Mouse (Mus musculus) lung, postnatal 10 days (tissue): Measurements from ENCODE around the gene Hist1h2ak.
"Not testable (repeated sequence)": the region's sequence is repeated elsewhere in the genome, so short reads cannot be mapped to it uniquely, and the experiment has no call there.

Experiments
- DNase-seq: peaks from one replicate; pipeline ENCODE4 v3.0.0; 2021

Hist1h2ak gene

DNA sequence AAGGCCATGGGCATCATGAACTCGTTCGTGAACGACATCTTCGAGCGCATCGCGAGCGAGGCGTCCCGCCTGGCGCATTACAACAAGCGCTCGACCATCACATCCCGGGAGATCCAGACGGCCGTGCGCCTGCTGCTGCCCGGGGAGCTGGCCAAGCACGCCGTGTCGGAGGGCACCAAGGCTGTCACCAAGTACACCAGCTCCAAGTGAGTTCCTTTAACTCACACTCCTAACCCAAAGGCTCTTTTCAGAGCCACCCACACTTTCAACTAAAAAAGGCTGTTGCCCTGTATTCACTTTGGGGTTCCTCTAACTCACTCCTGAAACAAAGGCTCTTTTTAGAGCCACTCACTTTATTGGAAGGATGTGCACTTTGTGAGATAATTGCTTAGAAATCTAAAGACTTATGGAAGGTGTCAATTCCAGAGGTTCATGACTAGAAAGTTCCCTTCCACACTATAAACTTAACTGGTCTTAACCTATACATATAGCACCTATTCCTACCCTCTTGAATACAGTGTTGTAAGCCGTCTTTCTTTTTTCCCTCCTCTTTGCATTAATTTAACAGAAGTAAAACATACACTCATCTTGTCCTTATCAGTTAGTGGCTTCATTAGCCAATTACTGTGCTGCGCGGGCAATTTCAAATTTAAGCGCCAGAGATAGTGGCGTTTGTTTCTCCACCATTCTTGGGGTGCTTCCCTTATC, 821 bp upstream of the Hist1h2ak start:
- peak; percentile 38 for DNase-seq

DNA sequence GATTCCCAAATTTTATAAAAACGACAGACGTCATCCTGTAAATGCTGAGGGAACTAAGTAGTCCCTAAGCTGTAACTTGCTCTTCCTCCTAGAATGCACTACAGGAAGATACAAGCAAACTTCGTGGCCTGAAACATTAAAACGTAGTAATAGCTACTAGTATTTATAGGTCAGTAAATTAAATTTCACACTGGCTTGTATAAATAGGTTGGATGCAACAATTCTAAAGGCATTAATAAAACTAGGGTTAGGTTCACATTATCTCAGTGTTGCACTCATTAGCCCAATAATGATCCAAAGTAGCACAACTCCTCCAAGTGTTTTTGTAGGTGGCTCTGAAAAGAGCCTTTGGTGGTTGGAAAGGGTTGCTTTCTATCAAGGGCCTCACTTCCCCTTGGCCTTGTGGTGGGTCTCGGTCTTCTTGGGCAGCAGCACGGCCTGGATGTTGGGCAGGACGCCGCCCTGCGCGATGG, 540 bp downstream of the Hist1h2ak start:
- no peak for DNase-seq

DNA sequence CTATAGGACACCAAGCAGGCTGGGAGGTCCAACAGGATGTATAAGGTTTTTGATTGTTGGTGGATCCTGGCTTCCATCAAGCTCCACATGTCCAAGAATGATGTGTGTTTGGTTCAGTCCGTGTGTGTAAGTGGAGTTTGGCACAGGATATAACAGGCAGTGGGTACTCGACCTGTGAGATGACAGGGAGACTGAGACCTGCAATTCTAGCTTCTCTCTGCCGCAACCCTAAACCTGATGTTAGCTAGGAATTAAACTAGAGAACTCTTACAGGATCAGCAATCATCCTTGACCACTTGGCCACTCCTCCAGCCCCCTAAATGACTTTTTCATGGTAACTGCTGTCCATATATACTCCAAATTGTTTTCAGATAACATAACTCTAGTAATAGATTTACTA, 1.3 kb downstream of the Hist1h2ak start:
- DNase-seq: no peak

DNA sequence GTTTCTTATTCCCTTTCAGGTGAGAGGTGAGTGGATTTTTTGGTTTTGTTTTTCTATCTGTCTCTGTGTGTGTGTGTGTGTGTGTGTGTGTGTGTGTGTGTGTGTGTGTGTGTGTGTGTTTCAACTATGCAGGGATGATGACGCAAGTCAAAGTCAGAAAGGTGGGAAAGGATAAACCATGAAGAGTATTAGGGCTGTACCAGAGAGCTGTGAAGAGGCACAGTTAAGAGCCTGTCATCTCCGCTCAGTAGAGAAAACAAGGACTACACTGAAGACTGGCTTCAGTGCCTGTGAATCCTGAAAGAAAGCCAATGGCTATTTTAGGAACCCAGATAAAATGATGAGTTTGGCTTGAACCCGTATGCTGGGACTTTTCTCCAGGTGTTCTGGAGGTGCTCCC, 1.8 kb downstream of the Hist1h2ak start:
- DNase-seq: no peak

DNA sequence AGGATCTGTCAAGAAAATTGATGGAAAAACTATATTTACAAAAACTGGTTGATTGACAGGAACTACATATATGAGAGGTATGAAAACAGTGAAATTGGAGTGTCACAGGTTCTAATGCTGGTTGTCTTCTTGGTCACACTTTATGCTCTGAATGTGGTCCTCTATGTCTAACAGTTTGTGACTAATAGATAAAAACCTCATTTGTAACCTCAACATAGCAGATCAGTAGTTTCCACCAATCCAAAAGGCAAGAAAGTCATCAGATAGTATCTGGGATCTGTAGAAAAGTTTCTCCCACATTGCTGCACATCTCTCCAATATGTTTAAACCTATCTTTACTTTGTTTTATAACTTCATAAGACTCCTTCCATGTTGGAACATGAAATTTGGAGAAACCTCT, 2.2 kb downstream of the Hist1h2ak start:
- no peak for DNase-seq

DNA sequence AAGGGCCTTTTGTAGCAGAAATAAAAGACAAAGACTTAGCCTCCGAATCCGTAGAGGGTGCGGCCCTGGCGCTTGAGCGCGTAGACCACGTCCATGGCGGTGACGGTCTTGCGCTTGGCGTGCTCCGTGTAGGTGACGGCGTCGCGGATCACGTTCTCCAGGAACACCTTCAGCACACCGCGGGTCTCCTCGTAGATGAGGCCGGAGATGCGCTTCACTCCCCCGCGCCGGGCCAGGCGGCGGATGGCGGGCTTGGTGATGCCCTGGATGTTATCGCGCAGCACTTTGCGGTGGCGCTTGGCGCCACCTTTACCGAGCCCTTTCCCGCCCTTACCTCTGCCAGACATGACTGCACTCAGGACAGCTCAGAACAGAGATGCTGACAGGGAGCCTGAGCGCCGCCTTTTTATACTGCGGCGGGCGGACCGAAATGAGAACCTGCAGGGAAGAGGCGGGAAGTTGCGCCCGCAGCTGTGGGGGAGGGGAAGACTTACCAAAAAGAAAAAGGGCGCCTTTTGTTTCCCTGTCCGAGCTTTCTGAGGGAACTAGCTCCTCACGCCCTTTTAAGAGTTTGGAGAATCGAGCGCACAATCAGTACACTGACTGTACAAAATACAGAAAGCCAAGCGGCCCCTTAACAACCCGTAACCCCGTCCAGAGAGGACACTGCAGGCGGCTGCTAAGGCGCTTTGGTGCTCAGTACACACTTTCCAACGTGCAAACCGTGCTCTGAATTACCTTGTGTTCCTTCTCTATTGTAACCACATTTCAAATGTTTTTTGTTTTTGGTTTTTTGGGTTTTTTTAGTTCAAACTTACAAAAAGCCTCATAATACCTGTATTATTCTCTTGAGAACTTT, 3.2 kb downstream of the Hist1h2ak start, which contains the start of gene Hist1h4k:
Gene Hist1h4k (minus strand): TSS at position 347 of the 859 bp plus-strand sequence.
- peak; percentile 91 for DNase-seq

DNA sequence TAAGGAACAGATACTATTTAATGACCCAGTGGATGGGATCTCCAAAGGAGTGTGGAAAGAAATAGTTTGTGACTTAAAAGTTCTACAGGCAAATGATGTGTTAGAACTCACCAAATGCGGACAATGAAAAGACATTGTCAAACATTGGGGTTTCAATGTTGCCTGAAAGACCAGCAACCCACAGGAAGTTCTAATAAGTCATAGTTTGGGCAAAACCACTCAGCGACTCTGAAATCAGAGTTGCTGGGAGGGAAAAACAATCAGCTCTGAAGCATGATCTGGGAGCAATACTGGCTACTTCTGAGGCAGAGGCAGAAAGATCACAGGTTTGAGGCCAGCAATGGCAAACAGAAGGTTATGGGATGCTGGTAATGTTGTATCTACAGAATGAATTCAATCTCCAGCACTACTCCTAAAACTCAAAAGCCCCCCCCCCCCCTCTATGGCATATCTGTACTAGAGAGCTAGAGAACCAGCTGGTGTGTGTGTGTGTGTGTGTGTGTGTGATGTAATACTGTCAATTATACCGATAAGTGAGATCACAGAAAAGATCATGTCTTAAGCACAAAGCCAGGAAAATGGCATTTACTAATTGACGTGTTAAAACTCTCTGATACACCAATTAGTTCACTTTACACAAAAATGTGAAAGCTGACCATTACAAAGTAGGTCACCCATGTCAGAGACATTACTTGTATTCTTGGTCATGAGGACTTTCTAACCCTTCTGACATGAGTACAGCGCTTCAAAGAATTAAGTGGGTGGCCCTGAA, 4.1 kb downstream of the Hist1h2ak start:
- no peak for DNase-seq

DNA sequence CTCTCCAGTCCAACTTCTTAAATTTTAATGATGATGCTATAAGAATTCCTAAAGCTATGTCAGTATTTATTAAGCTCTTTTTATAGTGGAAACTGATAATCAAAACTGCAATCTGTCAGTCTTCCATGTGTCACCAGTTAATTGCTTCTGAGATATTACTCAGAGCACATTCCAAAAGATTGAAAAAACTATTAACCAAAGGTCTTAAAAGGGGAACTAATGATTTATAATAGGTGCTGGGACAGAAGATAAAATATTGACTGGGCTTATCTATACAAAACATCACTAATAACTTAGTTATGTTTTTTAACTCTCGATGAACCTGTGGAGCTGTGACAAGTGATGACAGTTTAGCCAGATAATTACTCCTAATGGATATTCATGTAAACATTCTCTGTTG, 8.6 kb downstream of the Hist1h2ak start:
- DNase-seq: no peak

DNA sequence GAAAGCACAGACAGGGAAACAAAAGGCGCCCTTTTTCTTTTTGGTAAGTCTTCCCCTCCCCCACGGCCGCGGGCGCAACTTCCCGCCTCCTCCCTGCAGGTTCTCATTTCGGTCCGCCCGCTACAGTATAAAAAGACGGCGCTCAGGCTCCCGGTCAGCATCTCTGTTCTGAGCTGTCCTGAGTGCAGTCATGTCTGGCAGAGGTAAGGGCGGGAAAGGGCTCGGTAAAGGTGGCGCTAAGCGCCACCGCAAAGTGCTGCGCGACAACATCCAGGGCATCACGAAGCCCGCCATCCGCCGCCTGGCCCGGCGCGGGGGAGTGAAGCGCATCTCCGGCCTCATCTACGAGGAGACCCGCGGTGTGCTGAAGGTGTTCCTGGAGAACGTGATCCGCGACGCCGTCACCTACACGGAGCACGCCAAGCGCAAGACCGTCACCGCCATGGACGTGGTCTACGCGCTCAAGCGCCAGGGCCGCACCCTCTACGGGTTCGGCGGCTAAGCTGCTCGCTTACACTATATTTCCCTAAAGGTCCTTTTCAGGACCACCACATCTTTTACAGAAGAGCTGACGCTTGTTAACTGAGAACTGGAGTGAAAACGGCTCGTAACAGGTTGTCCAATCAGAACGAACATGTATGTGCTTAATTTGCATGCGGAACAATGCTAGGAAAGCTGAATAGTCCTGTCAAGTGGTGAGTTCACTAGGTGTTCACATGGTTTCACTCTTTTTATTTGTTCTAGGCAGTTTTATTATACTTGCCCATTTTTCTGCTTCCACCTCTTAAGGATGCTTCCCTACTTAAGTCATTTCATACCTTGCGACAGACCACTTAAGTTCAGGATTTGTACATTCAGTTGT, 18.5 kb downstream of the Hist1h2ak start, which contains the start of gene Hist1h4j:
Gene Hist1h4j (plus strand): TSS at position 159 of the 862 bp plus-strand sequence.
- peak; percentile 79 for DNase-seq

DNA sequence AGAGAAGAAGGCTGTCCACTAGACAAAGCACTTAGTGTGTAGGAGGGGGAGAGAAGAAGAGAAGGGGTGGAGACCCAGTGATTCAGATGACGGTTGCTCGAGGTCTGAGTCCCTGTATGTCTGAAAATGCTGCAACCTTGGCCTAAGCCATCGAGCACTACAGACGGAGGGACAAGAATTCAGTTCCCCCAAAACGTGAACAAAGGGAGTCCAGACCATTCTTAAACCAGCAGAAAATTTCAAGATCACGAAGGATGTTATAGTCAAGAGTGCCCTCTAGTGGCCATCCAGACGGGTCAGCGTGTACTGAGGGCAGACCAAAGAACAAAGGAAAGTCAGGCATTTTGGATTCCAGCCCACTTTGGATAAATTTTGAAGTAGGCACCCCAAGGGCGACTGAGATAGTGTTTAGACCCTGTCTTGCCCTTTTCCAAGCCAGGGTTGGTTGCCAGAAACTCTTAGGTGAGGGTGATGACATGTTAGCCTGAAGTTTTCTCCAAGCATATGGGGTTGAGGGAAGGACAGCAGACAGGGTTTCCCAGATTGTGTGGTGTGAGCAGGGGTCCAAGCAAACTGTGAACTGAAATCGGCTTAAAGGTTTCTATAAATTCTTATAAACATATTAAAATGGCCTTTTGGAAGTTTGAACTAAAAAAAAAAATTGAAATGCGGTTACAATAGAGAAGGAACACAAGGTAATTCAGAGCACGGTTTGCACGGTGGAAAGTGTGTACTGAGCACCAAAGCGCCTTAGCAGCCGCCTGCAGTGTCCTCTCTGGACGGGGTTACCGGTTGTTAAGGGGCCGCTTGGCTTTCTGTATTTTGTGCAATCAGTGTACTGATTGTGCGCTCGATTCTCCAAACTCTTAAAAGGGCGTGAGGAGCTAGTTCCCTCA, 19.4 kb downstream of the Hist1h2ak start:
- DNase-seq: peak; percentile 93

DNA sequence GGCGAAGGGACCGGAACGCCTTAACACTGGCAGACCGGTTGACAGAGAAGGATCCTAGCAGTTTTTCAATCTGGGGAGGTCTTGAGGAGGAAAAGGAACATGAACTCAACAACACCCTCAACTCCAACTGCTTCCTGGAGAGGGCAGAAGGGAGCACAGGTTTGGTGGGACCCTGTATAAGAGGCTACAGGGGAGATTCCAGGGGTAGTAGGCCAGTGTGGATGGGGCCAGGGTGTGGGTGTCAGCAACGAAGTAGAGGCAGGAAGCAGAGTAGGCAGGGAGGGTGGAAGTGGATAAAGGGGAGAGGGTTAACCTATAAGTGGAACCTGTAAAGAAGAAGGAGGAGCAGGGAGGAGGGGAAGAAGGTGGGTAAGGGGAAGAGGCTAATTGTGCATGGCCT, 20.2 kb downstream of the Hist1h2ak start:
- no peak for DNase-seq

DNA sequence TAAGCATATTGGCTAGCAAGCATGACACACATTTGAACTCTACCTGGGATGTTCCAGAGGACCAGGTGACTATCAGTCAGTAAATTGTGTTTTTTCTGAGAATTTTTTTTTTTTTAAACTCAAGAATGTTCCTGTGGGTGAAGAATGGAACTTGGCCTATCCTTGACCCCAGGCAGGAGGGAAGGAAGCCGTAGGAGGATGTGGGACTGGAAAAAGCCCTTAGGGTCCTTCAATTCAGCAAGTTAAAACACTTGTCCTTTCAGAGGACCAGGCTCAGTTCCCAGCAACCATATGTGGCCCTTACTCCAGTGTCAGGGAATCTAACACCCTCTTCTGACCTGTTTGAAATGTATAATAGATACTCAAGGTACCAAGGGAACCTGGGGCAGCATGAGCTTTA, 24.1 kb downstream of the Hist1h2ak start:
- DNase-seq: no peak

DNA sequence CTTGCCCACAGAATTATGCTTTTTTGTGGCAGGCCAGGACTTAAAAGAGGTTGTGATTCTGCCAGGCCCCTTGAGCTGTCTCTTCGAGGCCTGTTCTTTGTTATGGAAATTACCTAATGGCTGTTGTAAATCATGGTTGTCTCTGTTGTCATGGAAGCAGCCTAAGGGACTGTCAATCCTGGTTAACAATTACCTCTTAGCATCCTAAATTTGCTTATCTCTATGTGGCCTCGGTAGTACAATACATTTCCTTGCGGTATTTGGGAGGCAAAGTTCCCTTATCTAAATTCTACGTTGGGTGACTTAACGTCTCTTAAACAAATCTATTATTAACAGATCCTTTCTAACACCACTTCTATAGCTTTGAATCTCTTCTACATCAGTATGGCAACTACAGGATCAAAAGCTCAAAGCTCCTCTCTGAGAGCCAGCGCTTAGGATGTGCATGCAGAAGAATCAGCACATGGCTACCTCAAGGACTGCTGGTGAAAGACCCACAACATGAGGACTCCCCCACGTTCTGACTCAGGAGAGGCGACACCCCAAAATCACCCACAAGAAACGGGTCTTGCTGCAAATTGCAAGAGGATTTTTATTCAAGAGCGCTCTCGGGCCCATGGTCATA, 25.6 kb downstream of the Hist1h2ak start:
- no peak for DNase-seq

DNA sequence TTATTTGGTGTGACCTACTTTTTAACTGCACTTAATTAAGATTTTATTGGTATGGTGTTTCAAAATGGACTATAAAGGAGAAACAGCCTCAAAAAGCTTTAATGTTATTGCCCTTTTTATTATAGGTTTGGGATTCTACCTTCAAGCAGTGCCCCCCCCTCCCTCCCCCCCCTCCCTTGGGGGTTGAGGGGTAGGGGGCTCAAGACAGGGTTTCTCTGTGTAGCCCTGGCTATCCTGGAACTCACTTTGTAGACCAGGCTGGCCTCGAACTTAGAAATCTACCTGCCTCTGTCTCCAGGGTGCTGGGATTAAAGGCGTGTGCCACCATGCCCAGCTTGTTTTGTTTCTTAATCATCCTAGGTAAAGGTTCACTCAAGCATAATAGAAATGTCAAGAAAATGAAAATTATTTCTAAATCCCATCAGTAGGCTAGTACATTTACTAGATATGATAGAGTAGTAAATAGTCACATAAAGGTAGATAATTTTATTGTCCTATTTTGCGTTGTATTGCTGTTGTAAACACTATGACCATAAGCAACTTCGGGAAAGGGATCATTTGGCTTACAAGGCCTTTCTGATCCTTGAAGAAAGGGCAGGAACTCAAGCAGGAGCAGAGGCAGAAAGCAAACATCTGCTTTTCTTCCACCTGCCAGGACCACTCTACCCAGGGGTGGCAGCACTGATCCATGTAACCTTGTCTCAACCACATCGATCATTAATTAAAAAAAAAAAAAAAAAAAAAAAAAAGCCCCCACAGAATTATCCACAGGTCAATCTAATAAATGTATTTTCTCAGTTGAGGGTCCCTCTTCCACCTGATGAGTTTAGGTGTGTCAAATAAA, 30.4 kb downstream of the Hist1h2ak start:
- DNase-seq: no peak

DNA sequence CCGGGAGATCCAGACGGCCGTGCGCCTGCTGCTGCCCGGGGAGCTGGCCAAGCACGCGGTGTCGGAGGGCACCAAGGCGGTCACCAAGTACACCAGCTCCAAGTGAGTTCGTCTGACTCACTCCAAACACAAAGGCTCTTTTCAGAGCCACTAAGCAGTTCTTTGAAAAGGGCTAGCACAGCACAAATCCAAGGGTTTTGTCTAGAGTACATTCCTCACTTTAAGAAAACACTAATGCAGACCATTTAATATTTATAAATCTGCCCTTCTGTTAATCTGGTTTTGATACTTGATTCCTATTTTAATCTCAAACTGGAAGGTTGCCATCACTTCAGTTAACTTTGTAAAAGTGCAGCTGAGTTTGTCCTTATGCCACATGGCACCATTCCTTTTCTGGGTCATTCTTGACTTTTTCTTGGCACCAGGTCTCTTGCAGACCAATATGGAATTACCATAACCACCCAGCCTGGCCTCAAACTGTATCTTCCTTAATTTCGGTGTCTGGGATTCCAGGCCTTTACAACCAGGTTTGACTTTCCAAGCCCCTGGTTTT, 31.2 kb downstream of the Hist1h2ak start:
- DNase-seq: no peak

DNA sequence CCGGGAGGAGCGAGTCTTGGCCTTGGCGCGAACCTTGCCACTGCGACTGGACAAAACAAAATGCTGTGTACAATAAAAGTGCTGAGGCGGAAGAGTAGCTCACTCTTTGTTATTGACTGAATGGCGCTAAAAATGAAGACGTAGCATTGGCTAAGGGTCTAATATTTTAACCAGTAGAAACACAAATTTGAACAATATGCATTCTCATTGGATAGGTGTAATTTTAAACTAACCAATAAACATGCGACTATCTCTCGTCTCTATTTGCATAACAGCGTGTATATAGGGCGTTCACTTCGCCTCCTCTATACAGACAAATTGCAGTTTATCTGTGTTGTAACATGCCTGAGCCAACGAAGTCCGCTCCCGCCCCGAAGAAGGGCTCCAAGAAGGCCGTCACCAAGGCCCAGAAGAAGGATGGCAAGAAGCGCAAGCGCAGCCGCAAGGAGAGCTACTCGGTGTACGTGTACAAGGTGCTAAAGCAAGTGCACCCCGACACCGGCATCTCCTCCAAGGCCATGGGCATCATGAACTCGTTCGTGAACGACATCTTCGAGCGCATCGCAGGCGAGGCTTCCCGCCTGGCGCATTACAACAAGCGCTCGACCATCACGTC, 31.8 kb downstream of the Hist1h2ak start, which contains the start of gene Hist1h2bm:
Gene Hist1h2bm (plus strand): TSS at position 288 of the 616 bp plus-strand sequence.
- DNase-seq: peak; percentile 71

DNA sequence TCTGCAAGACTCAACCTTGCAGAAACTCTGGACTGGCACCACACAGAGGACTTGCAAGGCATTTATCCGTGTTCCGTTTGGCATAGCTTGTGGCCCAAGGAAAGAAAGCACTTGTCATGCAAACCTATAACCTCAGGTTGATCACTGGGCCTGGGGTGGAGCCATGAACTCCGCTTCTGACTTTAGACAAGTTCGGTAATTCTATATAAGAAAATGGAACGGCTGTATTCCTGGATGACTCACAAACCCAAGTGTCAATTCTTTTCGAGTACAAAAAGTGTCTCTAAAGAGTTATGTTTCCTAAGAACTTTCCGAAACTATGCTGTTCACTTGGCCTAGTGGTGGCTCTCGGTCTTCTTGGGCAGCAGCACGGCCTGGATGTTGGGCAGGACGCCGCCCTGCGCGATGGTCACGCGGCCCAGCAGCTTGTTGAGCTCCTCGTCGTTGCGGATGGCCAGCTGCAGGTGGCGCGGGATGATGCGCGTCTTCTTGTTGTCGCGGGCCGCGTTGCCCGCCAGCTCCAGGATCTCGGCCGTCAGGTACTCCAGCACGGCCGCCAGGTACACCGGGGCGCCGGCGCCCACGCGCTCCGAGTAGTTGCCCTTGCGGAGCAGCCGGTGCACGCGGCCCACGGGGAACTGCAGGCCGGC, 32.4 kb downstream of the Hist1h2ak start:
- not testable (repeated sequence) for DNase-seq
